Mouse (Mus musculus): ENCODE measurements at regions not wholly inside any gene's neighbourhood (a gene's known extent, or its start where the extent isn't known, plus 50 kb on each side); places are given as distances from the start of the nearest gene placed in this dataset.

- no peak overlapping the region for H3K4me2 ChIP-seq
- no peak for ATAC-seq (replicated peaks; ENCODE audit: low FRiP score)
- no peaks in the 10 kb centered on the region for H3K9me3 ChIP-seq (replicated peaks)
- no peaks in the 10 kb centered on the region for H3K27me3 ChIP-seq
- no peak overlapping the region for H3K27ac ChIP-seq
- H3K36me3 ChIP-seq: no peaks in the 10 kb centered on the region
- no peak overlapping the region for H3K9ac ChIP-seq
- no peak overlapping the region for H3K4me3 ChIP-seq (replicated peaks)
- no peaks in the 10 kb centered on the region for H3K4me1 ChIP-seq
These were observed 608.7 kb downstream of the Hs3st4 start for GRCm38 (mm10) chr7:124591369-124591768.

GRCm38 (mm10) chr7:124593462-124593861 is 610.8 kb downstream of the Hs3st4 start:
- H3K27me3 ChIP-seq: no peaks in the 10 kb centered on the region
- H3K27ac ChIP-seq: peak overlapping the region; percentile 69
- peak; percentile 77; the same call in 1 of the 2 replicates for ATAC-seq (replicated peaks; ENCODE audit: low FRiP score)
- no peaks in the 10 kb centered on the region for H3K4me1 ChIP-seq
- H3K9ac ChIP-seq: no peak overlapping the region
- no peak overlapping the region for H3K4me3 ChIP-seq (replicated peaks)
- no peaks in the 10 kb centered on the region for H3K9me3 ChIP-seq (replicated peaks)
- no peaks in the 10 kb centered on the region for H3K36me3 ChIP-seq
- H3K4me2 ChIP-seq: no peak overlapping the region

GRCm38 (mm10) chr7:124600767-124601166 is 618.1 kb downstream of the Hs3st4 start:
- Histone ChIP-seq H3K27me3 (no peaks in the 10 kb centered on the region), H3K4me3 (replicated peaks) (no peak overlapping the region), H3K4me2 (no peak overlapping the region), H3K27ac (no peak overlapping the region), H3K9me3 (replicated peaks) (no peaks in the 10 kb centered on the region), H3K4me1 (no peaks in the 10 kb centered on the region), H3K36me3 (no peaks in the 10 kb centered on the region), H3K9ac (no peak overlapping the region)
- ATAC-seq (replicated peaks; ENCODE audit: low FRiP score): 0 out of 2 replicates have a peak, but pooled peaks have one; percentile 43
- 90% methylated on average over 6 of the region's 6 CpGs for WGBS

GRCm38 (mm10) chr7:124604581-124604980 is 621.9 kb downstream of the Hs3st4 start:
- Histone ChIP-seq H3K9me3 (replicated peaks) (no peaks in the 10 kb centered on the region), H3K27ac (no peak overlapping the region), H3K27me3 (no peaks in the 10 kb centered on the region), H3K4me1 (no peaks in the 10 kb centered on the region), H3K4me2 (no peak overlapping the region), H3K9ac (no peak overlapping the region), H3K4me3 (replicated peaks) (no peak overlapping the region), H3K36me3 (no peaks in the 10 kb centered on the region)
- 54% methylated on average over 2 of the region's 2 CpGs for WGBS
- no peak for ATAC-seq (replicated peaks; ENCODE audit: low FRiP score)

- H3K27ac ChIP-seq: no peak overlapping the region
- whole genome bisulfite sequencing: 52% methylated on average over 1 of the region's 1 CpGs
- H3K4me1 ChIP-seq: peaks cover 8% of the 10 kb centered on the region; the same call in 1 of the 2 replicates
- no peaks in the 10 kb centered on the region for H3K9me3 ChIP-seq (replicated peaks)
- ATAC-seq (replicated peaks; ENCODE audit: low FRiP score): no peak
- H3K36me3 ChIP-seq: no peaks in the 10 kb centered on the region
- H3K4me3 ChIP-seq (replicated peaks): no peak overlapping the region
- H3K4me2 ChIP-seq: no peak overlapping the region
- no peak overlapping the region for H3K9ac ChIP-seq
- no peaks in the 10 kb centered on the region for H3K27me3 ChIP-seq
These were observed 623.3 kb downstream of the Hs3st4 start for GRCm38 (mm10) chr7:124605978-124606377.

GRCm38 (mm10) chr7:124607061-124607460 is 624.4 kb downstream of the Hs3st4 start:
- Histone ChIP-seq H3K36me3 (no peaks in the 10 kb centered on the region), H3K27ac (no peak overlapping the region), H3K4me2 (no peak overlapping the region), H3K9me3 (replicated peaks) (no peaks in the 10 kb centered on the region), H3K4me1 (peaks cover 8% of the 10 kb centered on the region; the same call in 1 of the 2 replicates), H3K4me3 (replicated peaks) (no peak overlapping the region), H3K27me3 (no peaks in the 10 kb centered on the region), H3K9ac (no peak overlapping the region)
- ATAC-seq (replicated peaks; ENCODE audit: low FRiP score): no peak

- no peak overlapping the region for H3K4me2 ChIP-seq
- H3K9ac ChIP-seq: no peak overlapping the region
- H3K9me3 ChIP-seq (replicated peaks): no peaks in the 10 kb centered on the region
- no peaks in the 10 kb centered on the region for H3K36me3 ChIP-seq
- no peak overlapping the region for H3K27ac ChIP-seq
- H3K4me3 ChIP-seq (replicated peaks): no peak overlapping the region
- 30% methylated on average over 3 of the region's 3 CpGs for WGBS
- peaks cover 8% of the 10 kb centered on the region; the same call in 1 of the 2 replicates for H3K4me1 ChIP-seq
- H3K27me3 ChIP-seq: no peaks in the 10 kb centered on the region
- ATAC-seq (replicated peaks; ENCODE audit: low FRiP score): peak; percentile 22; the same call in 1 of the 2 replicates
These were observed 627.8 kb downstream of the Hs3st4 start for GRCm38 (mm10) chr7:124610437-124610836.

- 84% methylated on average over 6 of the region's 6 CpGs for WGBS
- no peaks in the 10 kb centered on the region for H3K27me3 ChIP-seq
- H3K9ac ChIP-seq: no peak overlapping the region
- H3K4me2 ChIP-seq: no peak overlapping the region
- no peaks in the 10 kb centered on the region for H3K9me3 ChIP-seq (replicated peaks)
- H3K4me1 ChIP-seq: peaks cover 6% of the 10 kb centered on the region; the same call in 1 of the 2 replicates
- H3K4me3 ChIP-seq (replicated peaks): no peak overlapping the region
- no peak for ATAC-seq (replicated peaks; ENCODE audit: low FRiP score)
- H3K36me3 ChIP-seq: no peaks in the 10 kb centered on the region
- H3K27ac ChIP-seq: no peak overlapping the region
These were observed 664.5 kb downstream of the Hs3st4 start for GRCm38 (mm10) chr7:124647131-124647530.

GRCm38 (mm10) chr7:124667180-124667968 is 684.7 kb downstream of the Hs3st4 start:
- Histone ChIP-seq H3K27me3 (no peaks in the 10 kb centered on the region), H3K36me3 (no peaks in the 10 kb centered on the region), H3K27ac (no peak overlapping the region), H3K9ac (no peak overlapping the region), H3K4me1 (peaks cover 8% of the 10 kb centered on the region), H3K4me3 (replicated peaks) (no peak overlapping the region), H3K9me3 (replicated peaks) (no peaks in the 10 kb centered on the region), H3K4me2 (no peak overlapping the region)
- 36% methylated on average over 12 of the region's 12 CpGs for WGBS
- ATAC-seq (replicated peaks; ENCODE audit: low FRiP score): peak; percentile 76

GRCm38 (mm10) chr7:124668058-124668457 is 685.4 kb downstream of the Hs3st4 start:
- Histone ChIP-seq H3K4me1 (peaks cover 8% of the 10 kb centered on the region), H3K36me3 (no peaks in the 10 kb centered on the region), H3K27ac (no peak overlapping the region), H3K4me2 (no peak overlapping the region), H3K9me3 (replicated peaks) (no peaks in the 10 kb centered on the region), H3K27me3 (no peaks in the 10 kb centered on the region), H3K9ac (no peak overlapping the region), H3K4me3 (replicated peaks) (no peak overlapping the region)
- ATAC-seq (replicated peaks; ENCODE audit: low FRiP score): no peak
- 36% methylated on average over 4 of the region's 4 CpGs for WGBS

- no peak for ATAC-seq (replicated peaks; ENCODE audit: low FRiP score)
- no peaks in the 10 kb centered on the region for H3K9me3 ChIP-seq (replicated peaks)
- no peaks in the 10 kb centered on the region for H3K27me3 ChIP-seq
- H3K4me3 ChIP-seq (replicated peaks): no peak overlapping the region
- H3K9ac ChIP-seq: no peak overlapping the region
- no peak overlapping the region for H3K4me2 ChIP-seq
- H3K27ac ChIP-seq: no peak overlapping the region
- H3K4me1 ChIP-seq: peaks cover 8% of the 10 kb centered on the region
- 81% methylated on average over 4 of the region's 4 CpGs for WGBS
- no peaks in the 10 kb centered on the region for H3K36me3 ChIP-seq
These were observed 687.8 kb downstream of the Hs3st4 start for GRCm38 (mm10) chr7:124670477-124670876.

GRCm38 (mm10) chr7:124671117-124671516 is 688.4 kb downstream of the Hs3st4 start:
- no peaks in the 10 kb centered on the region for H3K27me3 ChIP-seq
- H3K4me2 ChIP-seq: no peak overlapping the region
- no peaks in the 10 kb centered on the region for H3K9me3 ChIP-seq (replicated peaks)
- H3K9ac ChIP-seq: no peak overlapping the region
- H3K36me3 ChIP-seq: no peaks in the 10 kb centered on the region
- ATAC-seq (replicated peaks; ENCODE audit: low FRiP score): no peak
- H3K4me1 ChIP-seq: peaks cover 8% of the 10 kb centered on the region
- H3K27ac ChIP-seq: no peak overlapping the region
- H3K4me3 ChIP-seq (replicated peaks): no peak overlapping the region
